Mouse (Mus musculus): ENCODE data around the gene Rhebl1. TPM values are rescaled to one million over a fixed set of nuclear protein-coding genes. Genes with fewer than 3 reads are reported as not detected.

Gene Rhebl1
- total and polyA plus RNA-seq, 3 experiments: 11.1 to 25.1 (median 17.6) TPM

- no peak overlapping the region for H3K4me3 ChIP-seq (replicated peaks in 1 of 3; ENCODE audit: low read depth in 2 of 3, low read length in 2 of 3, poor library complexity in 1 of 3)
- DNase-seq (ENCODE audit: extremely low read depth): no peak
- TF ChIP-seq PAX5 (IDR thresholded peaks at IDR 0.05; ENCODE audit: low read length) (no peak), SMC3 (IDR thresholded peaks at IDR 0.05; ENCODE audit: low read depth, low read length) (no peak), ZNF384 (IDR thresholded peaks at IDR 0.05; ENCODE audit: low read depth, low read length) (no peak), ZC3H11A (IDR thresholded peaks at IDR 0.05; ENCODE audit: low read depth, low read length) (no peak), CTCF (conservative IDR thresholded peaks at IDR 0.05 in 1 of 2, IDR thresholded peaks at IDR 0.05 in 1 of 2; ENCODE audit: low read depth in 2 of 2, low read length in 2 of 2) (no peak), USF1 (IDR thresholded peaks at IDR 0.05; ENCODE audit: low read depth, low read length) (no peak)
- H3K9ac ChIP-seq (ENCODE audit: insufficient read depth, low read depth): no peak overlapping the region
- peaks cover 3% of the 10 kb centered on the region for H3K27me3 ChIP-seq (replicated peaks)
- no peak overlapping the region for H3K4me2 ChIP-seq (ENCODE audit: insufficient read depth, low read depth, poor library complexity, severe bottlenecking)
- peaks cover 0 to 1% of the 10 kb centered on the region in 2 experiments for H3K36me3 ChIP-seq (replicated peaks in 1 of 2; ENCODE audit: control insufficient read depth in 1 of 2, insufficient read depth in 1 of 2, low read length in 1 of 2)
- dilution Hi-C loops (cut with MboI; ENCODE audit: extremely low pct_ligation_motif_present, extremely low pct_unique_long_range_greater_than_20kb, low sequenced_read_pairs) (no loop called here), in situ Hi-C loops (cut with MboI; ENCODE audit: low pct_ligation_motif_present, low pct_unique_long_range_greater_than_20kb, low sequenced_read_pairs) (no loop called here)
- H3K9me3 ChIP-seq (replicated peaks; ENCODE audit: low read length): peaks cover 6% of the 10 kb centered on the region
- H3K27ac ChIP-seq (ENCODE audit: insufficient read depth, low read depth): no peak overlapping the region
- peaks cover 6 to 8% of the 10 kb centered on the region in 2 experiments; a peak in 3 of 4 replicates for H3K4me1 ChIP-seq (ENCODE audit: control insufficient read depth in 1 of 2, insufficient read depth in 2 of 2)
- H3K79me2 ChIP-seq (replicated peaks; ENCODE audit: control insufficient read depth, extremely low read depth, insufficient read depth, poor library complexity, severe bottlenecking): no peaks in the 10 kb centered on the region
Observed at GRCm38 (mm10) chr15:98897495-98897894, 3.2 kb upstream of the Rhebl1 start.

DNA sequence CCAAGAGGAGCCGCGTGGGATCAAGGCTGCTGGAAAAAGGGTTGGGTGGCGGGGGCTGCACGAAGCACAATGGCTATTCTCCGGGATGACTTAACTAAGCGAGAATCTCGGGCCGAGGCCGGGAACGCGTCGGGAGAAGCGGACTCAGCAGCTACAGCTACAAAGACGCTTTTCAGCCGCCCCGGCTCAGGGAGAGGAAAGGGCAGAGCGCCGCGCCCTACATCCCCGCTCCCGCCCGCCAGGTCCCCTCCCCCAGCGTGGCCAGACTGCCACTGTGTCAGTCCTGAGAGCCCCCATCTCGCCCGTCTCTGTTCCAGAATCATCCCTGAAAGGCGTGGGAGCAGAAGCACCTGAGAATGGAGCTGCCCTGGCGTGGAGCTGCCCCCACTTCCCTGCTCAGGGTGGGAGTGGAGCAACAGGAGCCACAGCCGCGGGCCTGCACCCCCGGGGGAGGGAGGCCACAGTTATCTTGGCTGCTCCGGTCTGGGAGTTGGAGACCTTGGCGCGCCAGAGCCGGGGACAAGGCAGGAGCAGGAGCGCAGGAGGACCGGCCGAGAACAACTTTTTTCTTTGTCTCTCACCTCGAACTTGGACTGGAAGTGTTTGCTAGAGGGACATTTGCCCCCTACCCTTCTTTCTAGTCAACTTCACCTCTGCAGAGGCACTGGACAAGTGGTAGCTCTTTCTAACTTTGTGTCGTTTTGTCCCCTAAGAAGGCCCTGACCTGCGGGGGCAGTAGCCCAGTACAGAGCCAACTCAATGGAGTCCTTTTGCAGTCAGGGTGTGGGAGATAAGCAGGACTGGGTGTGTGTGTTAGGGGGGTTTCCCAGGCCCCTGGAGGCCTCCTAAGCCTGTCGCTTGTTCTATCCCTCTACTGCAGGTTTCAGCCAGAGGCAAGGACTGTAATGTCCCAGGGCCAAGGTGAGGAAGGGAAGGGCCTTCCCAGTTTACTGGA lies 1.6 kb upstream of the Rhebl1 start:
- no peak for DNase-seq (ENCODE audit: extremely low read depth)
- Histone ChIP-seq H3K4me1 (ENCODE audit: control insufficient read depth in 1 of 2, insufficient read depth in 2 of 2) (peaks cover 6 to 8% of the 10 kb centered on the region in 2 experiments; a peak in 3 of 4 replicates), H3K4me2 (ENCODE audit: insufficient read depth, low read depth, poor library complexity, severe bottlenecking) (no peak overlapping the region), H3K9me3 (replicated peaks; ENCODE audit: low read length) (peaks cover 6% of the 10 kb centered on the region), H3K36me3 (replicated peaks in 1 of 2; ENCODE audit: control insufficient read depth in 1 of 2, insufficient read depth in 1 of 2, low read length in 1 of 2) (peaks cover 0 to 1% of the 10 kb centered on the region in 2 experiments), H3K27me3 (replicated peaks) (peaks cover 3% of the 10 kb centered on the region), H3K4me3 (replicated peaks in 1 of 3; ENCODE audit: low read depth in 2 of 3, low read length in 2 of 3, poor library complexity in 1 of 3) (no peak overlapping the region), H3K79me2 (replicated peaks; ENCODE audit: control insufficient read depth, extremely low read depth, insufficient read depth, poor library complexity, severe bottlenecking) (no peaks in the 10 kb centered on the region), H3K9ac (ENCODE audit: insufficient read depth, low read depth) (no peak overlapping the region), H3K27ac (ENCODE audit: insufficient read depth, low read depth) (no peak overlapping the region)
- TF ChIP-seq TCF12 (IDR thresholded peaks at IDR 0.05; ENCODE audit: low read depth, low read length) (no peak), ZC3H11A (IDR thresholded peaks at IDR 0.05; ENCODE audit: low read depth, low read length) (no peak), GABPA (IDR thresholded peaks at IDR 0.05; ENCODE audit: insufficient replicate concordance, low read depth, low read length) (no peak), RCOR1 (conservative IDR thresholded peaks at IDR 0.05; ENCODE audit: low read depth, low read length) (no peak), KAT2A (IDR thresholded peaks at IDR 0.05; ENCODE audit: insufficient replicate concordance, low read length) (no peak), BHLHE40 (IDR thresholded peaks at IDR 0.05; ENCODE audit: low read depth, low read length) (no peak), RAD21 (IDR thresholded peaks at IDR 0.05; ENCODE audit: low read depth, low read length) (no peak)
- dilution Hi-C loops (cut with MboI; ENCODE audit: extremely low pct_ligation_motif_present, extremely low pct_unique_long_range_greater_than_20kb, low sequenced_read_pairs) (no loop called here), in situ Hi-C loops (cut with MboI; ENCODE audit: low pct_ligation_motif_present, low pct_unique_long_range_greater_than_20kb, low sequenced_read_pairs) (no loop called here)
